Comparison of ENCODE assay signal across 8 mouse cellular contexts in genomic region chr12:69892371-69893251, GRCm38 (mm10). TPM values are rescaled to one million over a fixed set of nuclear protein-coding genes. Genes with fewer than 3 reads are reported as not detected.
DNase-seq lines count a peak whose midpoint lies in the region; ATAC-seq and TF ChIP-seq lines count a peak whose summit lies in the region.

Atl1 (plus strand) TSS chr12:69892614.
Map4k5 (minus strand) TSS chr12:69893200.

- peak within 1 kb of the TSS; percentile 99 for H3K9ac ChIP-seq in embryonic facial prominence, embryonic 14.5 days (ENCODE audit: low read depth, low read length)
- H3K9ac ChIP-seq in limb, embryonic 13.5 days, result peak within 1 kb of the TSS; percentile 96
- H3K9ac ChIP-seq in midbrain, embryonic 15.5 days, result peak within 1 kb of the TSS; percentile 96

- H3K4me1 ChIP-seq in bone marrow, adult 2 months (ENCODE audit: control insufficient read depth, insufficient read depth, low read length), result peaks cover 2% of the 10 kb centered on the region; the same call in 1 of the 2 replicates
- peaks cover 23% of the 10 kb centered on the region for H3K4me1 ChIP-seq in embryonic facial prominence, embryonic 14.5 days (ENCODE audit: control insufficient read depth, insufficient read depth, low read length)
- peaks cover 46% of the 10 kb centered on the region for H3K4me1 ChIP-seq in limb, embryonic 13.5 days
- H3K4me1 ChIP-seq in midbrain, embryonic 15.5 days, result peaks cover 33% of the 10 kb centered on the region

- under 1% methylated on average over 114 of the region's 118 CpGs for WGBS in bone marrow, adult 2 months
- WGBS in embryonic facial prominence, embryonic 14.5 days, result under 1% methylated on average over 47 of the region's 118 CpGs
- WGBS in limb, embryonic 13.5 days, result under 1% methylated on average over 113 of the region's 118 CpGs
- WGBS in midbrain, embryonic 15.5 days, result under 1% methylated on average over 118 of the region's 118 CpGs

- H3K9me3 ChIP-seq in embryonic facial prominence, embryonic 14.5 days (ENCODE audit: control insufficient read depth, low read length), result no peaks in the 10 kb centered on the region
- H3K9me3 ChIP-seq in limb, embryonic 13.5 days, result no peaks in the 10 kb centered on the region
- H3K9me3 ChIP-seq in midbrain, embryonic 15.5 days, result no peaks in the 10 kb centered on the region

- no peaks in the 10 kb centered on the region for H3K36me3 ChIP-seq in embryonic facial prominence, embryonic 14.5 days (ENCODE audit: control insufficient read depth, insufficient read depth, low read length)
- H3K36me3 ChIP-seq in limb, embryonic 13.5 days, result 0 out of 2 replicates have a peak, but pooled peaks cover 5% of the 10 kb centered on the region
- H3K36me3 ChIP-seq in midbrain, embryonic 15.5 days (replicated peaks), result no peaks in the 10 kb centered on the region

- TF ChIP-seq CTCF in bone marrow, adult 2 months (IDR thresholded peaks at IDR 0.05; ENCODE audit: control insufficient read depth, insufficient read depth, low read length), result peak; percentile 69; the same call in 1 of the 2 replicates

- TF ChIP-seq POLR2A in bone marrow, adult 2 months (IDR thresholded peaks at IDR 0.05; ENCODE audit: borderline replicate concordance, control insufficient read depth, low read depth, low read length), result peak; percentile 71; the same call in 1 of the 2 replicates

- peak within 1 kb of the TSS; percentile 88 for H3K4me3 ChIP-seq in bone marrow, adult 2 months (replicated peaks; ENCODE audit: control insufficient read depth, low read depth, low read length)
- peak within 1 kb of the TSS; percentile 93 for H3K4me3 ChIP-seq in embryonic facial prominence, embryonic 14.5 days (ENCODE audit: low read depth, low read length)
- peak within 1 kb of the TSS; percentile 89 for H3K4me3 ChIP-seq in limb, embryonic 13.5 days
- H3K4me3 ChIP-seq in midbrain, embryonic 15.5 days, result peak within 1 kb of the TSS; percentile 96

- peak; percentile 90 for DNase-seq in A20 (ENCODE audit: low read depth, low spot score)
- peak; percentile 94 for DNase-seq in embryonic facial prominence, embryonic 14.5 days (ENCODE audit: low spot score)
- peak; percentile 79 for DNase-seq in heart, adult 8-10 months (ENCODE audit: low spot score)
- peak; percentile 87 for DNase-seq in kidney, adult 9 months
- DNase-seq in spleen, adult 18-20 months, result peak; percentile 79 to 87

- no peaks in the 10 kb centered on the region for H3K27me3 ChIP-seq in embryonic facial prominence, embryonic 14.5 days (replicated peaks; ENCODE audit: control insufficient read depth, insufficient read depth, low read length)
- peaks cover 2% of the 10 kb centered on the region; the same call in 1 of the 2 replicates for H3K27me3 ChIP-seq in limb, embryonic 13.5 days
- H3K27me3 ChIP-seq in midbrain, embryonic 15.5 days (replicated peaks), result no peaks in the 10 kb centered on the region

- peak; percentile 95 for ATAC-seq in embryonic facial prominence, embryonic 14.5 days (ENCODE audit: low read depth)
- ATAC-seq in limb, embryonic 13.5 days (ENCODE audit: low FRiP score, low read depth), result peak; percentile 93
- peak; percentile 97 for ATAC-seq in midbrain, embryonic 15.5 days (replicated peaks)

- H3K4me2 ChIP-seq in embryonic facial prominence, embryonic 14.5 days (ENCODE audit: low read depth, low read length), result peak within 1 kb of the TSS; percentile 63
- H3K4me2 ChIP-seq in limb, embryonic 13.5 days (replicated peaks), result peak within 1 kb of the TSS; percentile 76
- peak within 1 kb of the TSS; percentile 69 for H3K4me2 ChIP-seq in midbrain, embryonic 15.5 days

- H3K27ac ChIP-seq in bone marrow, adult 2 months (ENCODE audit: control insufficient read depth, insufficient read depth, low read depth, low read length, poor library complexity), result peak within 1 kb of the TSS; percentile 90
- H3K27ac ChIP-seq in embryonic facial prominence, embryonic 14.5 days (replicated peaks; ENCODE audit: low read depth, low read length), result peak within 1 kb of the TSS; percentile 94
- H3K27ac ChIP-seq in limb, embryonic 13.5 days, result peak within 1 kb of the TSS; percentile 93
- peak within 1 kb of the TSS; percentile 98 for H3K27ac ChIP-seq in midbrain, embryonic 15.5 days

RNA-seq across cellular contexts. Expression of gene Atl1, which starts in this region (rescaled TPM):
- 0.50 and 2.7 TPM in 2 replicates for polyA plus RNA-seq in bone marrow, adult 2 months (2011; ENCODE audit: insufficient read depth, insufficient read length, low replicate concordance, missing spikeins)
- polyA plus RNA-seq in embryonic facial prominence, embryonic 14.5 days (2014; fragmentation: Nextera tagmentation; extraction: Ambion mirVana), result 8.5 and 13.8 TPM in 2 replicates
- 1 to 10 TPM; 3.4 to 6.1 (median 5.0) TPM for total RNA-seq in heart, adult 8-10 months (2022)
- 6.1 and 7.1 TPM in 2 replicates for polyA plus RNA-seq in limb, embryonic 13.5 days (2015; fragmentation: Nextera tagmentation; extraction: Ambion mirVana)
- 144 and 167 TPM in 2 replicates for polyA plus RNA-seq in midbrain, embryonic 15.5 days (2015; fragmentation: Nextera tagmentation; extraction: Ambion mirVana)

RNA-seq across cellular contexts. Expression of gene Map4k5, which starts in this region (rescaled TPM):
- 21.5 and 25.7 TPM in 2 replicates for polyA plus RNA-seq in bone marrow, adult 2 months (2011; ENCODE audit: insufficient read depth, insufficient read length, low replicate concordance, missing spikeins)
- 45.2 and 48.9 TPM in 2 replicates for polyA plus RNA-seq in embryonic facial prominence, embryonic 14.5 days (2014; fragmentation: Nextera tagmentation; extraction: Ambion mirVana)
- 10 to 100 TPM; 19.1 to 21.2 (median 20.3) TPM for total RNA-seq in heart, adult 8-10 months (2022)
- 40.5 and 41.3 TPM in 2 replicates for polyA plus RNA-seq in limb, embryonic 13.5 days (2015; fragmentation: Nextera tagmentation; extraction: Ambion mirVana)
- 28.2 and 31.6 TPM in 2 replicates for polyA plus RNA-seq in midbrain, embryonic 15.5 days (2015; fragmentation: Nextera tagmentation; extraction: Ambion mirVana)

Comparison
In these comparisons a context has a peak if more than half of its experiments do, and no peak if none do; other contexts are left out.
1. Peak in every context shown above with its lines: DNase-seq, ATAC-seq, H3K4me3 ChIP-seq and H3K27ac ChIP-seq.